Mouse (Mus musculus) intestine, embryonic 16.5 days (tissue): Measurements from ENCODE around the gene Olfr788. TPM values are rescaled to one million over a fixed set of nuclear protein-coding genes. Genes with fewer than 3 reads are reported as not detected.

Source experiments
- ATAC-seq: fragments of 200-750 bp; cut with Nextera tagmentation; 2 replicates; pipeline ENCODE4 v1.8.0; 2017; ENCODE audit warnings: moderate TSS enrichment, moderate library complexity
- H3K27ac ChIP-seq: fragments of 300-500 bp; sonication (generic); 2 replicates; pipeline ENCODE4 v1.5.1; 2014; ENCODE audit warnings: mild to moderate bottlenecking, low read length
- H3K27me3 ChIP-seq: fragments of 300-500 bp; sonication (generic); replicated peaks from 2 replicates; pipeline ENCODE4 v1.6.1; 2014; ENCODE audit warnings: low read length, control low read depth, mixed read lengths; ENCODE audit not compliant: control insufficient read depth, insufficient read depth
- H3K36me3 ChIP-seq: fragments of 300-500 bp; sonication (generic); 2 replicates; pipeline ENCODE4 v1.6.1; 2014; ENCODE audit warnings: low read length, control low read depth; ENCODE audit not compliant: control insufficient read depth, insufficient read depth
- H3K4me1 ChIP-seq: fragments of 300-500 bp; sonication (generic); 2 replicates; pipeline ENCODE4 v1.6.1; 2014; ENCODE audit warnings: low read length, control low read depth, mixed read lengths; ENCODE audit not compliant: control insufficient read depth, insufficient read depth
- H3K4me2 ChIP-seq: fragments of 300-500 bp; sonication (generic); 2 replicates; pipeline ENCODE4 v1.6.1; 2014; ENCODE audit warnings: low read depth, low read length, control low read depth
- H3K4me3 ChIP-seq: fragments of 300-500 bp; sonication (generic); 2 replicates; pipeline ENCODE4 v1.5.1; 2014; ENCODE audit warnings: mild to moderate bottlenecking, low read length
- H3K9ac ChIP-seq: fragments of 300-500 bp; sonication (generic); 2 replicates; pipeline ENCODE4 v1.6.1; 2014; ENCODE audit warnings: low read depth, low read length
- H3K9me3 ChIP-seq: fragments of 300-500 bp; sonication (generic); 2 replicates; pipeline ENCODE4 v1.6.1; 2016; ENCODE audit warnings: low read length, control low read depth; ENCODE audit not compliant: control insufficient read depth
- WGBS: fragments of 180-500 bp; shearing (Covaris S2); extraction: QIAGEN DNeasy Blood & Tissue Kit; methylation state at CpG from one replicate; pipeline ENCODE4 v1.1.7; 2014; 5-methylcytosine and 5-hydroxymethylcytosine counted together
- polyA plus RNA-seq: library from polyadenylated mRNA; unstranded; fragments of >200 nt; fragmentation: Nextera tagmentation; extraction: Ambion mirVana; gene quantifications from 2 replicates; pipeline ENCODE4 v1.2.1, GENCODE M21; 2015

Gene Olfr788
- not detected in 2 replicates for polyA plus RNA-seq

DNA sequence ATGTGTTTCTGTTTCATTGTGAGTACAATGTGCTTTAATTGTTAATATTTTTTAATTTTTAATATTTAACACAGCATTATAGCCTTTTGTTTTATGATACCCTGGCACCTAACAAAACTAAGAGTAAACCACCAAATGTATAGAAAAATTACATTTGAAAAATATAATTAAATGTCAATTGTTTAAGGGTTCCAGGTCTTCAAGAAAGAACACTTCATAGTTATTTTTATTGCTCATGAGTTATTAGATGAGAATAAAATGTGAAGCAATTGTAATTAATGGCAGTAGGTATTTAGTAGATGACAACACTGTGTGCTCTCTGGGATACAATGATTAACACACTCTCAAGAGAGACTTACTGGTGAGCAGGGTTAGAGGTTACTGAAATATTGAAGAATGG lies at the start of gene Olfr788:
Gene Olfr788 (plus strand): TSS at position 301 of the 400 bp plus-strand sequence.
- Histone ChIP-seq H3K27me3 (no peaks in the 10 kb centered on the region), H3K4me3 (no peak within 1 kb of the TSS), H3K27ac (no peak within 1 kb of the TSS), H3K9me3 (no peaks in the 10 kb centered on the region), H3K4me2 (no peak within 1 kb of the TSS), H3K4me1 (no peaks in the 10 kb centered on the region), H3K36me3 (no peaks in the 10 kb centered on the region), H3K9ac (no peak within 1 kb of the TSS)
- no peak for ATAC-seq

- no peaks in the 10 kb centered on the region for H3K27me3 ChIP-seq
- no peak within 1 kb of the TSS for H3K4me3 ChIP-seq
- ATAC-seq, result no peak
Observed at GRCm38 (mm10) chr10:129427006-129427405, 43.8 kb upstream of the Olfr788 start, which contains the start of gene Olfr786. TSS of gene Olfr786 (plus strand) at chr10:129427306.

DNA sequence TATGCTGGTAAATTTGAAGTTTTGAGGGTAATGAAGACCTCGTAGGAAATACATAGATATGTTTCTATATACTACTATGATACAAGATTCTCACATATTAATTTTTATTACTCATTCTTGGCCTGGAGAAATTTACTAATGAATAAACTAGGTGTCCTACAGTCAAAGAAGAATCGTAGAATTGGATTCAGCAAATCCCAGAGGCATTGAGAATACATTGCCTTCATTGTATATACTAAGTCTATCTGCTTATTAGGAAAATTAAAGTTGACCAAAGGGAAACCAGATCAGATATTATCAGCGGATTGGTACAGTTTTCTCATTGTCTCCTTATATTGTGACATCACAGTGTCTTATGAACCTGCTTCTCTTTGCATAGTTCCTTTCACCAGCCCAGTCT lies 9.2 kb upstream of the Olfr788 start, which contains the start of gene Olfr787:
Gene Olfr787 (plus strand): TSS at position 301 of the 400 bp plus-strand sequence.
- H3K36me3 ChIP-seq, result no peaks in the 10 kb centered on the region
- H3K27ac ChIP-seq, result no peak within 1 kb of the TSS
- H3K9ac ChIP-seq, result no peak within 1 kb of the TSS
- no peaks in the 10 kb centered on the region for H3K9me3 ChIP-seq
- ATAC-seq, result no peak
- no peaks in the 10 kb centered on the region for H3K27me3 ChIP-seq
- no peak within 1 kb of the TSS for H3K4me3 ChIP-seq
- WGBS, result 76% methylated on average over 3 of the region's 3 CpGs
- no peak within 1 kb of the TSS for H3K4me2 ChIP-seq
- H3K4me1 ChIP-seq, result no peaks in the 10 kb centered on the region

More at GRCm38 (mm10) chr10:129427006-129427405, 43.8 kb upstream of the Olfr788 start, which contains the start of gene Olfr786:
- Histone ChIP-seq H3K4me2 (no peak within 1 kb of the TSS), H3K27ac (no peak within 1 kb of the TSS), H3K9ac (no peak within 1 kb of the TSS), H3K4me1 (no peaks in the 10 kb centered on the region), H3K9me3 (no peaks in the 10 kb centered on the region), H3K36me3 (no peaks in the 10 kb centered on the region)

GRCm38 (mm10) chr10:129473256-129473655 lies 2.5 kb downstream of the Olfr788 start:
- no peak overlapping the region for H3K9ac ChIP-seq
- no peak for ATAC-seq
- no peak overlapping the region for H3K4me3 ChIP-seq
- no peaks in the 10 kb centered on the region for H3K36me3 ChIP-seq
- no peak overlapping the region for H3K4me2 ChIP-seq
- H3K27ac ChIP-seq, result no peak overlapping the region
- no peaks in the 10 kb centered on the region for H3K27me3 ChIP-seq
- WGBS, result 61% methylated on average over 2 of the region's 2 CpGs
- no peaks in the 10 kb centered on the region for H3K4me1 ChIP-seq
- no peaks in the 10 kb centered on the region for H3K9me3 ChIP-seq

DNA sequence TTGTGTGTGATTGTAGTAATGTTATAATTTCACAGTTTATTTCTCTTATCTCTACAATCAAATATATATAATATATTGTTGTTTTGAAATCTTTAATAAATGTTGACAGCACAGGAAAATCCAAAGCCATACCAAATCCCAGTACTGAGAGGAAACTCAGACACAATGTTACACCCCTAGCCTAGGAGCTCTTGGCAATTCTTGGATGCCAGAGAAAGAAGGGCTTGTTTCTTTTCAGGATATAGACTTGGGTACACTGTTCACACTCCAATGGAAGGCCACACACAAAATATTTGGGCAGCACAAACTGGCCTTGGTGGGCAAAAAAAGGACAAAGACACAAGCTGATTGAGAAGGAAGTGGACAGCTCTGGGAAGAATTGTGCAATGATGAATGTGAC lies 2.9 kb downstream of the Olfr788 start:
- Histone ChIP-seq H3K4me3 (no peak overlapping the region), H3K27me3 (no peaks in the 10 kb centered on the region), H3K9ac (no peak overlapping the region), H3K9me3 (no peaks in the 10 kb centered on the region), H3K4me2 (no peak overlapping the region), H3K4me1 (no peaks in the 10 kb centered on the region), H3K27ac (no peak overlapping the region), H3K36me3 (no peaks in the 10 kb centered on the region)
- no peak for ATAC-seq

DNA sequence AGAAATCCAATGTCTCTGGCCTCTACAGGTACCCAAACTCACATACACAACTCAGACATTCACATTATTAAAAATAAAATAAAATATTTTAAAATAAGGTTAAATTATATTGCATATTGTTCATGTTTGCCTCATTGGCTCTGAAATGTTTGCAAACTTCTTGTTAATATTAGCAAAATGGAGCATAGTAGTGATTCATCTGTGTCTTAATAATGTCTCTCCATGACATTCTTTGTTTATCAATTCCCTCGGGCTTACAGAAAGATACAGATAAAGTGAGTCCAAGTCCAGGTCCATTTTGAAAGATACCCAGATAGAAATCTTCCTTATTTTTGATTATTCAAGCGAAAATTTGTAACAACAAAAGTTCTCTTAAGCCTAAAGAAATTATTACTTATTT lies 13.7 kb downstream of the Olfr788 start, which contains the start of gene Olfr789:
Gene Olfr789 (plus strand): TSS at position 301 of the 400 bp plus-strand sequence.
- 55% methylated on average over 2 of the region's 2 CpGs for WGBS
- ATAC-seq, result no peak

GRCm38 (mm10) chr10:129490101-129490500 lies 19.3 kb downstream of the Olfr788 start:
- Histone ChIP-seq H3K27me3 (no peaks in the 10 kb centered on the region), H3K4me2 (no peak overlapping the region), H3K9ac (no peak overlapping the region), H3K9me3 (no peaks in the 10 kb centered on the region), H3K4me3 (no peak overlapping the region), H3K4me1 (no peaks in the 10 kb centered on the region), H3K27ac (no peak overlapping the region), H3K36me3 (no peaks in the 10 kb centered on the region)
- WGBS, result 76% methylated on average over 2 of the region's 2 CpGs
- ATAC-seq, result no peak

More for the DNA sequence above, 13.7 kb downstream of the Olfr788 start, which contains the start of gene Olfr789:
- Histone ChIP-seq H3K9ac (no peak within 1 kb of the TSS), H3K27me3 (no peaks in the 10 kb centered on the region), H3K4me2 (no peak within 1 kb of the TSS), H3K27ac (no peak within 1 kb of the TSS), H3K4me3 (no peak within 1 kb of the TSS), H3K36me3 (no peaks in the 10 kb centered on the region), H3K4me1 (no peaks in the 10 kb centered on the region), H3K9me3 (no peaks in the 10 kb centered on the region)

GRCm38 (mm10) chr10:129498192-129498591 lies 27.4 kb downstream of the Olfr788 start, which contains the start of gene Olfr790:
TSS of gene Olfr790 (plus strand) at chr10:129498492.
- Histone ChIP-seq H3K4me3 (no peak within 1 kb of the TSS), H3K27me3 (no peaks in the 10 kb centered on the region), H3K27ac (no peak within 1 kb of the TSS), H3K36me3 (no peaks in the 10 kb centered on the region), H3K4me2 (no peak within 1 kb of the TSS), H3K9ac (no peak within 1 kb of the TSS), H3K9me3 (no peaks in the 10 kb centered on the region), H3K4me1 (no peaks in the 10 kb centered on the region)
- ATAC-seq, result no peak

DNA sequence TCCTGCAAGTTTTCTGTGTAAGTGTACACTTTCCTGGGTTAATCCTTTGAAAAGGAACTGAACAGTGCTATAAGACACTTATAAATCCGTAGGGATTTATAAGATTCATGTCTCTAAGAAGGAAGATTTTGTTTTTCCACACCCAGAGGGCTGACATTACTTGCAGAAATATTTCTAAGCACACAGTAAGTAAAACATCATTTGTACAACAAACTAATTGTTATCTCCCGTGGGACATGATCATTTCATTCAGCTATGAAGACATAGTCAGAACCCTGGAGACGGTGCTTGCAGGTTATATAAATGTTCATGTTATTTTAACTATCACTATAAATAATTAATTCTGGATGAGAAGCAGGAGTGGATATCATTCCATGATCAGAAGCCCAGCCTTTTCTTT lies 50.7 kb downstream of the Olfr788 start, which contains the start of gene Olfr791:
Gene Olfr791 (plus strand): TSS at position 301 of the 400 bp plus-strand sequence.
- no peak for ATAC-seq
- no peak within 1 kb of the TSS for H3K9ac ChIP-seq
- H3K27ac ChIP-seq, result no peak within 1 kb of the TSS
- H3K4me1 ChIP-seq, result no peaks in the 10 kb centered on the region
- H3K9me3 ChIP-seq, result no peaks in the 10 kb centered on the region
- H3K4me2 ChIP-seq, result no peak within 1 kb of the TSS
- H3K36me3 ChIP-seq, result no peaks in the 10 kb centered on the region
- no peaks in the 10 kb centered on the region for H3K27me3 ChIP-seq
- 70% methylated on average over 3 of the region's 3 CpGs for WGBS
- H3K4me3 ChIP-seq, result no peak within 1 kb of the TSS
